Comparison of ENCODE assay signal across 8 mouse cellular contexts in genomic region chr13:78200991-78201870, GRCm38 (mm10). TPM values are rescaled to one million over a fixed set of nuclear protein-coding genes. Genes with fewer than 3 reads are reported as not detected.
A peak's percentile ranks its signal among the peaks of the same experiment; 100 is the strongest.
DNase-seq lines count a peak whose midpoint lies in the region; ATAC-seq lines count a peak whose summit lies in the region.

No protein-coding gene starts in this region.

- peak; percentile 75 for ATAC-seq in CD4-positive, CD25-positive, alpha-beta regulatory T cell, adult 4 months
- peak; percentile 61 for ATAC-seq in forebrain, embryonic 12.5 days (ENCODE audit: low FRiP score)
- ATAC-seq in heart, embryonic 16.5 days (replicated peaks; ENCODE audit: extremely low read depth, insufficient read depth, low FRiP score) = peak; percentile 70
- ATAC-seq in liver, embryonic 15.5 days (ENCODE audit: insufficient read depth) = no peak
- ATAC-seq in neural tube, embryonic 14.5 days (ENCODE audit: low read depth) = peak; percentile 58

- peak overlapping the region; percentile 94 for H3K9ac ChIP-seq in forebrain, embryonic 12.5 days
- peak overlapping the region; percentile 50; the same call in 1 of the 2 replicates for H3K9ac ChIP-seq in heart, embryonic 16.5 days (ENCODE audit: low read length)
- H3K9ac ChIP-seq in liver, embryonic 15.5 days = no peak overlapping the region
- peak overlapping the region; percentile 81 for H3K9ac ChIP-seq in neural tube, embryonic 14.5 days (replicated peaks; ENCODE audit: low read depth, low read length)

- peaks cover 16% of the 10 kb centered on the region for H3K27me3 ChIP-seq in forebrain, embryonic 12.5 days
- H3K27me3 ChIP-seq in heart, embryonic 16.5 days (ENCODE audit: control insufficient read depth, insufficient read depth, low read length) = peaks cover 22% of the 10 kb centered on the region
- peaks cover 96% of the 10 kb centered on the region for H3K27me3 ChIP-seq in liver, embryonic 15.5 days
- no peaks in the 10 kb centered on the region for H3K27me3 ChIP-seq in neural tube, embryonic 14.5 days (ENCODE audit: control insufficient read depth, insufficient read depth, low read length)

- peak overlapping the region; percentile 75 for H3K4me2 ChIP-seq in forebrain, embryonic 12.5 days
- H3K4me2 ChIP-seq in heart, embryonic 16.5 days (ENCODE audit: low read depth, low read length) = peak overlapping the region; percentile 99
- H3K4me2 ChIP-seq in liver, embryonic 15.5 days = peak overlapping the region; percentile 32
- H3K4me2 ChIP-seq in neural tube, embryonic 14.5 days (ENCODE audit: low read depth, low read length) = peak overlapping the region; percentile 84

- peak; percentile 81 to 91 for DNase-seq in kidney, postnatal 36 days
- DNase-seq in thymus, postnatal 36 days = peak; percentile 31 to 35

- H3K4me3 ChIP-seq in brown adipose tissue, adult 24 weeks (ENCODE audit: insufficient read depth, low read depth, low read length) = peak overlapping the region; percentile 49
- peak overlapping the region; percentile 96 for H3K4me3 ChIP-seq in forebrain, embryonic 12.5 days (replicated peaks)
- H3K4me3 ChIP-seq in heart, embryonic 16.5 days (ENCODE audit: low read length) = peak overlapping the region; percentile 63
- no peak overlapping the region; the same call in 1 of the 2 replicates for H3K4me3 ChIP-seq in liver, embryonic 15.5 days (replicated peaks)
- H3K4me3 ChIP-seq in neural tube, embryonic 14.5 days (ENCODE audit: low read depth, low read length) = peak overlapping the region; percentile 91

- no peaks in the 10 kb centered on the region for H3K36me3 ChIP-seq in forebrain, embryonic 12.5 days (replicated peaks)
- no peaks in the 10 kb centered on the region for H3K36me3 ChIP-seq in heart, embryonic 16.5 days (ENCODE audit: control insufficient read depth, insufficient read depth)
- no peaks in the 10 kb centered on the region for H3K36me3 ChIP-seq in liver, embryonic 15.5 days (replicated peaks)
- no peaks in the 10 kb centered on the region for H3K36me3 ChIP-seq in neural tube, embryonic 14.5 days (ENCODE audit: control insufficient read depth, insufficient read depth, low read length)

- under 1% methylated on average over 24 of the region's 30 CpGs for WGBS in forebrain, embryonic 12.5 days
- WGBS in heart, embryonic 16.5 days = 2% methylated on average over 24 of the region's 30 CpGs
- 3% methylated on average over 27 of the region's 30 CpGs for WGBS in liver, embryonic 15.5 days (ENCODE audit: insufficient replicate concordance)
- 0% methylated on average over 26 of the region's 30 CpGs for WGBS in neural tube, embryonic 14.5 days

- no peaks in the 10 kb centered on the region for H3K9me3 ChIP-seq in forebrain, embryonic 12.5 days
- no peaks in the 10 kb centered on the region for H3K9me3 ChIP-seq in heart, embryonic 16.5 days (replicated peaks; ENCODE audit: control insufficient read depth, low read length)
- H3K9me3 ChIP-seq in liver, embryonic 15.5 days (replicated peaks) = no peaks in the 10 kb centered on the region
- H3K9me3 ChIP-seq in neural tube, embryonic 14.5 days (ENCODE audit: control insufficient read depth, low read length) = no peaks in the 10 kb centered on the region

- H3K27ac ChIP-seq in brown adipose tissue, adult 24 weeks (replicated peaks; ENCODE audit: low read depth, low read length) = no peak overlapping the region
- H3K27ac ChIP-seq in forebrain, embryonic 12.5 days = peak overlapping the region; percentile 100
- peak overlapping the region; percentile 31 for H3K27ac ChIP-seq in heart, embryonic 16.5 days (ENCODE audit: low read length)
- no peak overlapping the region for H3K27ac ChIP-seq in liver, embryonic 15.5 days (replicated peaks)
- H3K27ac ChIP-seq in neural tube, embryonic 14.5 days (ENCODE audit: low read depth, low read length) = peak overlapping the region; percentile 95

- no peaks in the 10 kb centered on the region for H3K4me1 ChIP-seq in brown adipose tissue, adult 24 weeks (ENCODE audit: control insufficient read depth, insufficient read depth, insufficient read length, low read length)
- H3K4me1 ChIP-seq in forebrain, embryonic 12.5 days = peaks cover 21% of the 10 kb centered on the region
- peaks cover 8% of the 10 kb centered on the region for H3K4me1 ChIP-seq in heart, embryonic 16.5 days (ENCODE audit: control insufficient read depth, insufficient read depth, low read length)
- H3K4me1 ChIP-seq in liver, embryonic 15.5 days (replicated peaks) = 0 out of 2 replicates have a peak, but pooled peaks cover 4% of the 10 kb centered on the region
- H3K4me1 ChIP-seq in neural tube, embryonic 14.5 days (ENCODE audit: control insufficient read depth, insufficient read depth, low read length) = peaks cover 12% of the 10 kb centered on the region; the same call in 1 of the 2 replicates

RNA-seq across cellular contexts. Expression of gene Nr2f1, which starts 1.7 kb away (rescaled TPM):
- polyA plus RNA-seq in CD4-positive, CD25-positive, alpha-beta regulatory T cell, adult 4 months (2017; shearing (Covaris generic)) = not detected
- 1.1 and 1.2 TPM in 2 replicates for polyA plus RNA-seq in brown adipose tissue, adult 24 weeks (2012; ENCODE audit: insufficient read depth, insufficient read length, missing spikeins)
- polyA plus RNA-seq in forebrain, embryonic 12.5 days (2016; fragmentation: Nextera tagmentation; extraction: Ambion mirVana) = 86.3 and 113 TPM in 2 replicates
- polyA plus RNA-seq in heart, embryonic 16.5 days (2015; fragmentation: Nextera tagmentation; extraction: Ambion mirVana) = 2.3 and 2.8 TPM in 2 replicates
- 0.47 and 0.50 TPM in 2 replicates for polyA plus RNA-seq in liver, embryonic 15.5 days (2015; fragmentation: Nextera tagmentation; extraction: Ambion mirVana)
- 48.6 and 50.3 TPM in 2 replicates for polyA plus RNA-seq in neural tube, embryonic 14.5 days (2014; fragmentation: Nextera tagmentation; extraction: Ambion mirVana)

Comparison
In these comparisons a context has a peak if more than half of its experiments do, and no peak if none do; other contexts are left out.
1. H3K27ac ChIP-seq: peak in forebrain, embryonic 12.5 days (single experiment), heart, embryonic 16.5 days (single experiment) and neural tube, embryonic 14.5 days (single experiment); none in brown adipose tissue, adult 24 weeks (single experiment) and liver, embryonic 15.5 days (single experiment).
2. H3K4me2 ChIP-seq: peak in every context shown above with its lines; median percentile 99 in heart, embryonic 16.5 days; 84 in neural tube, embryonic 14.5 days; 75 in forebrain, embryonic 12.5 days; 32 in liver, embryonic 15.5 days.
3. RNA of gene Nr2f1, which starts 1.7 kb away (polyA plus RNA-seq): 86.3 to 113 TPM in forebrain, embryonic 12.5 days and 48.6 to 50.3 TPM in neural tube, embryonic 14.5 days; 2.3 to 2.8 TPM in heart, embryonic 16.5 days, 1.1 to 1.2 TPM in brown adipose tissue, adult 24 weeks, 0.47 to 0.50 TPM in liver, embryonic 15.5 days and not detected in CD4-positive, CD25-positive, alpha-beta regulatory T cell, adult 4 months; every median in the first group is over 10 times any median in the second.